8 mouse cellular contexts compared by ENCODE assay signal in genomic region chr17:30892730-30893129, GRCm38 (mm10). TPM values are rescaled to one million over a fixed set of nuclear protein-coding genes. Genes with fewer than 3 reads are reported as not detected.
A peak's percentile ranks its signal among the peaks of the same experiment; 100 is the strongest.
DNase-seq lines count a peak whose midpoint lies in the region; ATAC-seq and TF ChIP-seq lines count a peak whose summit lies in the region.
"Had no signal": no experiment of that assay in that cellular context is flagged by ENCODE, and none has a peak within 500 bp of the region (broad histone marks: within the 10 kb centered on the region; RNA-seq: fewer than 3 reads in every experiment).

No protein-coding gene starts in this region.

- H3K4me1 ChIP-seq in ES-E14 (ENCODE audit: control insufficient read depth in 2 of 2, insufficient read depth in 2 of 2, low read length in 2 of 2, poor library complexity in 1 of 2) = peaks cover 0 to 7% of the 10 kb centered on the region in 2 experiments; a peak in 1 of 4 replicates
- H3K4me1 ChIP-seq: hindbrain, embryonic 15.5 days had no signal

- H3K4me3 ChIP-seq in left cerebral cortex, adult 2 months = no peak overlapping the region
- H3K4me3 ChIP-seq in ES-E14 (ENCODE audit: insufficient read depth in 1 of 2, low read depth in 1 of 2, low read length in 2 of 2, poor library complexity in 1 of 2, severe bottlenecking in 1 of 2) = no peak overlapping the region
- H3K4me3 ChIP-seq: hindbrain, embryonic 15.5 days had no signal

- DNase-seq in left cerebral cortex, adult 2 months (ENCODE audit: extremely low spot score in 1 of 2, low spot score in 2 of 2) = no peak
- no peak for DNase-seq in left cerebral cortex, postnatal 25 days (ENCODE audit: low spot score in 2 of 2)
- peak; percentile 88 for DNase-seq in ES-E14 (ENCODE audit: low read depth, low spot score)
- peak; percentile 60 for DNase-seq in c-Kit-positive CD71-negative TER-119-negative erythroid progenitor cells, embryonic 14.5 days (ENCODE audit: low read depth)
- DNase-seq in splenic B cell, adult 2 months (ENCODE audit: low read depth, low spot score) = peak; percentile 20
- no peak for DNase-seq in cerebellum, adult 18-20 months

- H3K27ac ChIP-seq in left cerebral cortex, adult 2 months = no peak overlapping the region
- no peak overlapping the region for H3K27ac ChIP-seq in ES-E14 (ENCODE audit: insufficient read depth, low read depth, low read length, poor library complexity, severe bottlenecking)
- H3K27ac ChIP-seq: hindbrain, embryonic 15.5 days had no signal

- no peak overlapping the region for H3K9ac ChIP-seq in ES-E14 (ENCODE audit: insufficient read depth, low read depth, low read length, poor library complexity, severe bottlenecking)
- H3K9ac ChIP-seq: hindbrain, embryonic 15.5 days had no signal

- H3K27me3 ChIP-seq in splenic B cell, adult 2 months (ENCODE audit: control insufficient read depth, insufficient read depth, low read length, poor library complexity, severe bottlenecking) = no peaks in the 10 kb centered on the region; the same call in 1 of the 2 replicates
- H3K27me3 ChIP-seq: hindbrain, embryonic 15.5 days had no signal

- no peaks in the 10 kb centered on the region for H3K9me3 ChIP-seq in ES-E14 (ENCODE audit: control insufficient read depth, insufficient read depth, low read depth, low read length)
- H3K9me3 ChIP-seq: hindbrain, embryonic 15.5 days had no signal

- intact Hi-C loops in left cerebral cortex, adult 2 months (cut with DNase I) = no loop called here
- intact Hi-C loops in left cerebral cortex, postnatal 25 days (cut with DNase I) = no loop called here

- ATAC-seq in erythroid progenitor cell, adult 5-6 weeks (replicated peaks; ENCODE audit: low FRiP score, poor library complexity, severe bottlenecking) = no peak

- in situ Hi-C loops in ES-E14 (cut with MboI; ENCODE audit: low sequenced_read_pairs in 2 of 2, unreplicated experiment in 2 of 2) = no loop called here

- no peaks in the 10 kb centered on the region for H3K36me3 ChIP-seq in ES-E14 (ENCODE audit: control insufficient read depth, insufficient read depth, low read length, poor library complexity, severe bottlenecking)
- H3K36me3 ChIP-seq in splenic B cell, adult 2 months (ENCODE audit: control insufficient read depth, insufficient read depth, low read length, poor library complexity, severe bottlenecking) = no peaks in the 10 kb centered on the region
- H3K36me3 ChIP-seq: hindbrain, embryonic 15.5 days had no signal

- TF ChIP-seq CTCF in left cerebral cortex, adult 2 months (IDR thresholded peaks at IDR 0.05) = peak; percentile 46

TF ChIP-seq in ES-E14, 5 proteins besides CTCF, POLR2A, EP300 and RAD21:
- TF ChIP-seq ZNF384 (IDR thresholded peaks at IDR 0.05; ENCODE audit: low read depth, low read length) = no peak
- no peak for TF ChIP-seq ZC3H11A (IDR thresholded peaks at IDR 0.05; ENCODE audit: borderline replicate concordance, low read depth, low read length)
- TF ChIP-seq CHD2 (IDR thresholded peaks at IDR 0.05; ENCODE audit: low read depth, low read length) = no peak
- TF ChIP-seq HCFC1 (IDR thresholded peaks at IDR 0.05; ENCODE audit: borderline replicate concordance, insufficient read depth, low read length) = no peak
- TF ChIP-seq MAFK (IDR thresholded peaks at IDR 0.05; ENCODE audit: insufficient read depth, low read depth, low read length) = no peak

RNA-seq across cellular contexts. Expression of gene Glp1r, which starts 8.9 kb away (rescaled TPM):
- 1 to 10 TPM in 1 of 2 experiments, under 1 TPM in 1; 0.86 to 2.1 TPM for total RNA-seq in left cerebral cortex, adult 2 months (2021)
- total RNA-seq in left cerebral cortex, postnatal 25 days (2021) = 1 to 10 TPM in 1 of 2 experiments, under 1 TPM in 1; 0.96 to 1.5 TPM
- total RNA-seq in ES-E14 (2012; rRNA removed) = 2.5 and 4.1 TPM in 2 replicates
- total RNA-seq in erythroid progenitor cell, adult 5-6 weeks (2015; ENCODE audit: low replicate concordance) = not detected in 2 replicates
- total RNA-seq in erythroid progenitor cell, adult 5-6 weeks (2017; ENCODE audit: low replicate concordance) = not detected in 2 replicates

Comparison
In these comparisons a context has a peak if more than half of its experiments do, and no peak if none do; other contexts are left out.
1. DNase-seq: peak in ES-E14 (single experiment), c-Kit-positive CD71-negative TER-119-negative erythroid progenitor cells, embryonic 14.5 days (single experiment) and splenic B cell, adult 2 months (single experiment); none in left cerebral cortex, adult 2 months (0 of 2), left cerebral cortex, postnatal 25 days (0 of 2) and cerebellum, adult 18-20 months (0 of 2).